Mouse (Mus musculus) ovary, adult 18-20 months (tissue): ENCODE data around the gene Timm44.

Source experiments
- DNase-seq: peaks from one replicate; pipeline ENCODE4 v3.0.0; 2022; ENCODE audit warnings: low spot score, mixed read lengths

Timm44 gene

DNA sequence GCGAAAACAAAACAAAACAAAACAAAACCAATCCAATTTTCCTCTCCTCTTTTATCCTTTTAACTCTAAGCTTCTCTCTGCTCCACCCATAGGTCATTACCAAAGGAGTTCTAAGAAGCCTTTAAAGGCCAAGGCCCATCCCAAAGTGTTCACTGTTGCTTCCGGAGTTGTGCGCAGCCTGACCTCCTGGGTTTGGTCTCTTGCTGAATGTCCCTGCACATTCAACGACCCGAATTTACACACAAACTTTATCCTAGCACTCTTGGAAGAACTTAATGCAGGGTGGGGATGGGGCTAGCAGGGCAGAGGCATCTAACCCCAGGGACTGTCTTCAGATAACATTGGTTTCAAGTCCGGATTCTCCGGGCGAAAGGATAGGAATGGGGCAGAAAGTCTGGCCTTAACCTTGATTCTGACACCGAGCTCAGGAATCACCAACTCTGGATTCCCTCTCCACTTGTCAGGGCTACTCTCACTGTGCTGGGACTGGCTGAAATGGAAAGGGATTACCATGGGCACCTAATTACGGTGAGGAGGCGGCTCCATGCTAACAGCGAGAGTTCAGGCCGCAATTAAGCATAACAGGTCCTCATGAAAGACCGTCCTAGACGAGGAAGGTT lies 37.8 kb downstream of the Timm44 start:
- no peak for DNase-seq

DNA sequence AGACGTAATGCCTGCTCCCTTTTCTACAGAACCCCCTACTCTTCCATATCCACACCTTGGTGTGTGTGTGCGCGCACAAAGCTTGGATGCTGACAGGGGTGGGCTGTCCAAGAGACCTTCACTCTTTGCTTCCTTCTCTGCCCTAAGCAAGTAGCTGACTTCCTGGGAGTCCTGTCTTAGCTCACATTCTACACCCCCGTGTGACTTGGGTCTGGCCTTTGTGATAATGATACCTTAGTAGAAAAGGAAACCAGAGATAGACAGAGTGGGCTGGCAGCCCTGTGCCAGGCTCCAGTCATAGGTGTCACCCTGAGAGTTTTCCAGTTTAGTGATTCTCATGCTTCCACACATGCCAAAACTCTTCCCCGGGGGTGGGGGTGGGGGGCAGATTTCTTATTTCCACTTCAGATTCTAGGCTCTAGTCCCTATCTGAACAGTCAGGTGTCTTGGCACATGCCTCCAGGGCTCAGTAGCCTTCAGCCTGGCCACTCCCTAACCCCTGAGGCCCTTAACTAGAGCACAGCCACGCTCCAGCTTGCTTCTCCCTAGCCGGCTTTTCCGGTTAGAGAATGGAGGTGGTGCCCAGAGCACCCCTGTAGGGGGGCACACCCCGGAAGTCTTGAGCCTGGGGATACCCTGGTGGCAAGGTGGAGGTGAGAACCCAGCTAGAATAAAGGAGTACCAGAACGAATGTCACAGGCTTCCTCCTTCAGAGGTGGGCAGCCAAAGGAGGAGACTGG lies 44.9 kb downstream of the Timm44 start:
- no peak for DNase-seq

DNA sequence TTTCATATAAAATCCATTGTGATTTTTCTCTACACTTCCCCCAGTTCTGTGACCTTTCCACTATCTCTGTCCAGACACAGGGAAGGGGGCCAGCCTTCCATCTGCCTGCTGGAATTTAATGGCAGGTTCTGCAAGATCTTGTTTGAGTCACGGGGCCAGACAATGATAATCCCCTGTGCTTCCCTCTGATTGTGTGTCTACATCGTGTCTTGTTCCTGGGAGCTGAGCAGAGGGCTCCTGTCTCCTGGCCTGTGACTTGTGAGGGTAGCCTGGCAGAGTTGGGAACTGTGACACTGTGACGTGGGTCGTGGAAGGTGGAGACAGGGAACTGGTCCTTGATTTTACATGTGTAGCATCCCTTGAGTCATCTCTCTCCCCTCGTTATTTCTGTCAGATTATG lies 45.9 kb downstream of the Timm44 start:
- DNase-seq = no peak

DNA sequence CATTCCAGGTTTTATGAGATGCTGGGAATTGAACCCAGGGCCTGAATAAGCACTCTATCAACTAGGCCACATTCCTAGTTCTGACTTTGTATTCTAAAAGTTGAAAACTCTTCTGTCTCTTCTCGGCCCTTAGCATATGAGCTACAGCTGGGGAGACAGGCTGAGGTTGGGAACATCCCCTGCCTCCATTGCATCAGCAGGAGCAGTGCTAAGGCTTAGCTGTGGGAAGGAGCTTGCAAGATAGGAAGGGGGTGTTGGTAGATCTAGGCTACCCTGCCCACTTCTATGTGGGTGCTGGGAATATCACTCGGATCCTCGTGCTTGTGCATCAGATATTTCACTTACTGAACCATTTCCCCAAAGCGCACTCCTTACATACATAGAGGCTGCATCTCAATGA lies 47.8 kb downstream of the Timm44 start:
- no peak for DNase-seq

DNA sequence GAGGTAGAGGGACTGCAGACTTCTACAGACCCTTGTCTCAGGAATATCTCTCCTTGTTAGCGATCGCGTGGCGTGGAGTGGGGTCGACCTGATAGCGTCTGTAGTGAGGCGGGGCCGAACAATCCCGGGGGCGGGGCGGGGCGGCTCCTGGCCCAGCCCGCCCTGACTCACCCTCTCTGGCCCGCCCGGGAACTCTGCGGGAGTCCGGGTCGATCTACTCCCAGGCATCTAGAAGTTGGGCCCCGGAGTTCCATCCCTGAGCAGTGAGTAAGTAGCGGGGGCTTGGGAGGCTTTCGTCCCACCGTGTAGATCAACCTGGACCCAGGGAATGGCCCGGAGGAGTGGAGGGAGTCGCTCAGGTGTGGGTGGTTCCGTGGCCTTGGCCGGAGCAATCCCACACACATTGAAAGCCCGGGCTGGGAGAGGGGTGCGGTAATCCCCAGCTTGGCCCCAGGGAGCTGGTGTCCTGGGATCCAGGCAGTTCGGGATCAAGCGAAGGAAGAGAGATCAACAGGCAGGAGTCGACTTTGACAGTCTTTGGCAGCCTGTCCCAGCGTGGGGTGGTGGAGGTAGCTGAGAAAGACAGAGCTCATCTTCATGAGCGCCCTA lies 48.9 kb downstream of the Timm44 start, which contains the start of gene Lrrc8e:
Lrrc8e (plus strand) TSS at position 89 of the 609 bp plus-strand sequence.
- DNase-seq = no peak

DNA sequence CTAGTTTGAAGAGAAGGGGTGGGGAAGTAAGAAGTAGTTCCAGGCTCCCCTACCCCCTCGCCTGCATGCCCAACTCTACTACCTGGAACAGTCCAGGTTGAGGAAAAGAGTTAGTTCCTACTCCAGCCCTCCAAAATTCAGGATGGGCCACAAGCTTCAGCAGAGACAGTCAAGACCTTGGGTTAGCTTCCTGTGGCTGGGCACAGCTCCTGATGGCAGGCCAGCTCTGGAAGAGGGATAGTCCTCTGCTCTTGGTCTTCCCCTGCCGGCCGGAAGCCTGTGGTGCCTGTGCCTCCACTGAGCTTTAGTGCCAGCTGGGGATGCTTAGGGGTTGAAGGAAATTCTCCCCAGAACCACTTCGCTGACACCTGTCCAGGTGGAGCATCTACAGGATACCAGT lies 49.4 kb downstream of the Timm44 start:
- DNase-seq = no peak

DNA sequence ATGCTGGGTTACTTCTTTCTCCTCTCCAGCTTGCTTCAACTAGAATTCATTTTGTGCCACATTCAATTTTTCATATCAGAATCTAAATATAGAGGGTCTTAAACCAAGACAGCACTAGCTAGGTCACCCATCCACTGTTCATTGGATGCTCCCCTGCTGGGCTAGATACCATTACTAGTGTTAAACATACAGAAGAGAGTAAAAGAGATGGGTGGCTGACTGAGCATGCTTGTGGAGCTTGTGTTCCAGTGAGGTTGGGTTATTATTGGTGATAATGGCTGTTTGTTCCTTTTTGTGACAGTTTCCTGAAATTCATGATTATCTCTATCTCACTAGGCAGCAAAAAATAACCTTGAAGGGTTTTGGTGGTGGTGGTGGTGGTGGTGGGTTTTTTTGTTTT lies 53.7 kb downstream of the Timm44 start:
- DNase-seq = no peak

DNA sequence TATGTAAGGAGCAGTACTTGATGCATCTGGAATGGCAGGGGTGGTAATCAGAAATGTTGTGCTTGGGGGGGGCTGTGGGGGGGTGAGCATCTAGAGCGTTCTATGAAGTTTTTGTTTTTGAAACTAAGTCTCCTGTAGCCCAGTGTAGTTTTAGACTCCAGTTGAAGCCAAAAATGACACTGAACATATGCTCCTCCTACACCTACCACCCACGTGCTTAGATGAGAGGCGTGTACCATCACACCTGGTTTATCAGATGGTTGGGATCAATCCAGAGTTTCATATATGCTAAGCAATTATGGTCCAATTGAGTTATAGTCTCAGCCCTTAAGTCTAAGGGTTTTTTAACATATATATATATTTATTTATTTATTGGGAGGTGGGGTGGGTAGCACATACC lies 56.1 kb downstream of the Timm44 start:
- no peak for DNase-seq

DNA sequence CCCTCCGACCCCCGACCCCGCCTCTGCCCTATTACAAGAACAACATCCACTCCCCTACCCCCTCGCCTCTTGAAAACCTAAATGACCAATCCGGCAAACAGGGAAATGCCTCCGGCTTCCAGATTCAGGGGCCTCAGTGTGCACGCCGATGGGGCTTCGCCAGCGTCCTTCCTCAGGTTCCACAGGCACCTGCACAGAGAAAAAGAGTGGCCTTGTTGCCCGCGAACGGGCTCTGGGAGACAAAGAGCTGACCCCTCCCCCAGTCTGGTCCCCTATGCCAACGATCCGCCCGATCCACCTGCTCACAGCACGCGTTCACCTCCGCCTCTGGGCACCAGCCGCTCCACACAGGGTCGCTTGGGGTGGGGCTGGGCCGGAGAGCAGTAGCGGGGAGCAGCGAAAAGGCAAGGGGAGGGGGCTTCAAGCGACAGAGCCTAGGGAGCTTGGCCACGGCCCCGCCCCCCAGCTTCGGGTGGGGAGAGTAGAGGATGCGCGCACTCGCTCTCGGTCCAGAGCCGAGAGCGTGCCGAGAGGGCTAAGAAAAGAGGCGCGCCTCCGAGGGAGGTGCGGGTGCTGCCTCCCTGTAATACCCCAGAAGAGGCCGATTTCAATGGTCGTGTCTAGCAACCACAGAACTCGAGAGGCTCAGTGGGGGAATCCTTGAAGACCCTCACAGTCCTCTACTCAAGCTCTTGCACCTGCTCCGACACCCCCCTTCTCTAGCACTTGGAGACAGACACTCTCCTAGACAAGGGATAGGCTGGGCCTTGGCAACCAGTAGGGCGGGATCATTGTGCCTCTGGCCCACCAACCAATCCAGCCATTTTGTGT lies 58.7 kb downstream of the Timm44 start, which contains the start of gene Prr36:
Prr36 (minus strand) TSS at position 669 of the 831 bp plus-strand sequence.
- no peak for DNase-seq

DNA sequence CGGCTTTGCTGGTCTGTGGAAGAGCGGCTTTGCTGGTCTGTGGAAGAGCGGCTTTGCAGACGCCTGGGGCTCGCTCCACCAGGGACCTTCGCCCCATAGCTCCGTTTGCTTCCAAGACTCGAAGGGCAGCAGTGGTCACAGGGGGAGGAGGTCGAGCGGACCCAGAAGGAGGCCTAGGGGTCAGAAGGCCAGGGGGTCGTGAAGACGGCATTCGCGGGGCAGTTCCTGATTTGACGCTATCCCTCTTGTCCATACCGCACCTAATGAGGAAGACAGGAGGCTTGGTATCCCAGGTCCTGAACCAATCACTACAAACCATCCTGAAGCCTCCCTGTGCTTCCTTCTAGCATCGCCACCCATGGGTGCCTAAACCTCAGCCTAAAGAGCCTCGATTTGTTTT lies 59.4 kb downstream of the Timm44 start:
- no peak for DNase-seq

DNA sequence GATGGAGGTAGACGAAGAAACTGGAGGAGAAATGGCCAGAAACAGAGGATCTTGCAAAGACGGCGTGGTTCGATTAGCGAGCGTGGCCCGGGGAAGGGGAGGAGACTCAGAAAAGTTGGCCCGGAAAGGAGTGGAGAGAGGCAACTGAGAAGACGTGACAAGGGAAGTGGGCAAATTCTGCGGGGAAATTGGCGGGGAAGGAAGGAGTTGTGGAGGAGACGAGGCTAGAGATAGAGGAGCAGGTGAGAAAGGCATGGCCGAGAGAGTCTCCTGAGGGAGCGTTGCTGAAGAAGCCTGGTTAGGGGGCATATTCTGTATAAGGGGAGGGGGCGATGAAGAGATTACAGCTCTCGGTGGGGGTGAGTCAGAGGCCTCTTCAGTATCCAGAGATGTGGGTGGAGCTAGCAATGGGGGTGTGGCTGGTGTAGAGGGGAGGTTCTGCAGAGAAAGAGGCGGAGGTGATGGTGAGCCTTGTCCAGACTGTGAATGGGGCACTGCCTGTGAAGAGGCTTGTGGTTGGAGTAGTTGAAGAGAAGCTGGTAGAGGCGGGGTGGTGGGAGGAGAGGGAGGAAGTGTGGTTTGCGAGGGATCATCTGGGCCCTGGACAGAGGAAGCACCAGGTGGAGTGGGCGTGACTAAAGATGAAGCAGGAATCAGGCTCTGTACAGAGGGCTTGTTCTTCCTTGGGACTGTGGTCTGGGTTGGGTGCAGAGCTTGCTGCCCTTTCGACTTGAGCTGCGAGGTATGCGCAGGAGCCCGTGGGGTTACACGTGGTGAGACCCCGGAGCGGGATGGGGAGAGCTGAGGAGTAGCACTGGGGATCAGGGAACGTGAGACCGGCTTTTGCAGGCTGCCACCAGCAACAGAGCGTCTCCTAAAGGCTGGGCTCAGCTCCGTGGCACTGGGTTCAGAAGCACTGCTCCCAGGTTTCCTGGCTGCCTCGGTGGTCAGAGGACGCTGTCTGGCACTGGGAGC lies 61.4 kb downstream of the Timm44 start:
- peak; percentile 78 for DNase-seq

DNA sequence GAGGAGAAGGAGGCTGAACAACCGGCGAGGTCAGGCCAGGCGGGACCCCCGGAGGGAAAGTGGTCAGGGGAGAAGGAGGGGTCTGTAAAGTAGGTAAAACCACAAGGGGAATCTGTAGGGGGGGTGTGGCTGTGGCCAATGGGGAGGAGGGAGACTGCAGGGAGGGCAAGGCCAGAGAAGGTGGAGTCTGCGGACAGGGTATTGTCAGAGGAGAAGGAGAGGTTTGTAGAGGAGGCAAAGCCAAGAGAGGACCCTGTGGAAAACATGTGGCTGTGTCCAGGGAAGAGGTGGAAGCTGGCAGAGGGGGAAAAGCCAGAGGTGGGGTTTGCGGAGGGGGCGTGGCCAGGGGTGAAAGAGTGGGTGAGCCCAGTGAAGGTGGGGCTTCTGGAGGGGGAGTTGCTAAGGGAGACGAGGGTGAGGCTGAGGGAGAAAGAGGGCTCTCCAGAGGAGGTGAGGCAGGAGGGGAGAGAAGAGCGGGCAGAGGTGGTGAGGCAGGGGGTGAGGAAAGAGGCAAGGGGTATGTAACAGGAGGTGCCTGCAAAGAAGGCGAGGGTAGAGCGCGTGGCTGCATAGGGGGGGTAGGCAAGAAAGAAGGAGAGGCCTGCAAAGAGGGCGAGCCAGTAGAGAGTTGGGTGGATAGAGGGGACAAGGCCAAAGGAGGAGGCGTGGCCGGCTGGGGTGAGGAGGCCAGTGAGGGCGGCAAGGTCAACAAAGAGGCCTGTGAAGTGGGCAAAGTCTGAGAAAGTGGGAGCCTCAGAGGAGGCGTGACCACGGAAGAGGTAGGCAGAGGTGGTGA lies 62.3 kb downstream of the Timm44 start:
- DNase-seq = peak; percentile 81

DNA sequence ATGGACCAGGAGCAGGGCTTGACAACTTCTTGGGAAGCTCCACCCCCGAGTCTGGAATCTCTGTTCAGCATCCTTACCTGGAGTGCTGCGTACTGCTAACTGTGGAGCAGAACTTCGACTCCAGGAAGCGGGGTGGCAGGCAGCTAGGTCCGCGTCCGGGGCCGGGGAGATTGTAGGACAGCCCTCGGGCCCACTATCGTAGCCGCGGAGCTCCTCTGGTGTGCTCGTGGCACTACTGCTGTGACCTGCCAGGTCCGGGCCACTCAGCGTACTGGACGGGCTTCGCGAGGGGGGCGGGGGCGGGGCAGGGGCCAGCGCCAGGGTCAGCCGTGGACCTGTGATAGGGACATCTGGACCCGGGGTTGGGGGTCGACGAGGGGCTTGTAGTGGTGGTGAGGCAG lies 62.9 kb downstream of the Timm44 start:
- no peak for DNase-seq

DNA sequence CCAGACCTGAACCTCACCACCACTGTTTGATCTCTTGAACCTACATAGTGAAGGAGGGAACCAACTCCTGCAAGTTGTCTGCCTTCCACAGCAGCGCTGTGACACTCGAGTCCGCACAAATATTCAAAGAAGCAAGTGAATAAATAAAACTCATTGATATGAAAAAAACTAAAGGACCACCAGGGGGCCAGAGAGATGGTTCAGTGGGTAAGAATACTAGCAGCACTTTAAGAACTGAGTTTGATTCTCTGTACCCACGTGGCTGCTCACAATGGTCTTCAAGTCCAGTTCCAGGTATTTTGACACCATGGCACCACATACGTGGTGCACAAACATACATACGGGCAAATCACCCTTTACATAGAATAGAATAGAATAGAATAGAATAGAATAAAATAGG lies 64.6 kb downstream of the Timm44 start:
- no peak for DNase-seq
